Mouse (Mus musculus) mouse embryonic stem cell (cell line): Measurements from ENCODE around the gene Vmn1r135.
"Not testable (repeated sequence)": the region's sequence is repeated elsewhere in the genome, so short reads cannot be mapped to it uniquely, and the experiment has no call there.

Experiments
- in situ Hi-C, 2 experiments: fragments of 300-500 bp; cut with MboI; formaldehyde crosslinking; loops; 1 replicate in 1 of 2; 3 replicates in 1 of 2; pipeline ENCODE4 v1.14.3; 2019 to 2020; ENCODE audit warnings: low sequenced_read_pairs in 2 of 2, low pct_unique_long_range_greater_than_20kb in 1 of 2, mixed read lengths in 1 of 2; ENCODE audit not compliant: unreplicated experiment in 1 of 2

The Vmn1r135 gene

GRCm38 (mm10) chr7:21832051-21832450, at the start of gene Vmn1r135:
Gene Vmn1r135 (plus strand): TSS chr7:21832351.
- in situ Hi-C loops, result not testable (repeated sequence)

DNA sequence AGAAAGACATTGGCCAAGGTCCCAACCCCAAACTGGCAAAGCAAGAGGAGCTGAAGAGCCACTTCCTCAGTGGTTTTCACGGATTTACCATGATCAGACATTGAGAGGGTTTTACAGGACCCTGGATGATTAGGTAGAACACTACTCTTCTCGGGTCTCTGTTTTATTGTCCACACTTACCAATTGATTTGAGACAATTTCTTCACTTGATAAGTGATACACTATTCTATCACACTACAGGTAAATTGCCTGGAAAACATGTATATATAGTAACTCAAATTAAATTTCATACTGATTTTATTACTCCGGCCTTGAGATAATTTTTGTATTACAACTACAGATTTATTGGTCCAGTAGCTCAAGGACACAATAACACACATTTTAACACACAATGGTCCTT, 35.5 kb upstream of the Vmn1r135 start, which contains the start of gene Gm4177:
Gene Gm4177, minus strand, starts transcription at position 101 of the 400 bp plus-strand sequence.
- in situ Hi-C loops, result not testable (repeated sequence)

- in situ Hi-C loops, result not testable (repeated sequence)
These were observed 12.0 kb downstream of the Vmn1r135 start, which contains the start of gene Gm5725 for GRCm38 (mm10) chr7:21844167-21844566. Gene Gm5725 (minus strand): TSS chr7:21844267.
